Mouse (Mus musculus) neural tube, embryonic 14.5 days (tissue): ENCODE measurements around the gene Ralgps1. TPM values are rescaled to one million over a fixed set of nuclear protein-coding genes. Genes with fewer than 3 reads are reported as not detected.

Experiments
- ATAC-seq: fragments of 200-750 bp; cut with Nextera tagmentation; 2 replicates; pipeline ENCODE4 v1.8.0; 2017; ENCODE audit warnings: low read depth, mild to moderate bottlenecking, moderate TSS enrichment, moderate library complexity
- H3K27ac ChIP-seq: fragments of 300-500 bp; sonication (generic); 2 replicates; pipeline ENCODE4 v1.5.1; 2014; ENCODE audit warnings: low read depth, mild to moderate bottlenecking, control low read depth, low read length, moderate library complexity, mixed read lengths
- H3K27me3 ChIP-seq: fragments of 300-500 bp; sonication (generic); 2 replicates; pipeline ENCODE4 v1.6.1; 2014; ENCODE audit warnings: low read length; ENCODE audit not compliant: control insufficient read depth, insufficient read depth
- H3K36me3 ChIP-seq: fragments of 300-500 bp; sonication (generic); 2 replicates; pipeline ENCODE4 v1.6.1; 2014; ENCODE audit warnings: low read length, mixed read lengths; ENCODE audit not compliant: control insufficient read depth, insufficient read depth
- H3K4me1 ChIP-seq: fragments of 300-500 bp; sonication (generic); 2 replicates; pipeline ENCODE4 v1.6.1; 2014; ENCODE audit warnings: low read length; ENCODE audit not compliant: control insufficient read depth, insufficient read depth
- H3K4me2 ChIP-seq: fragments of 300-500 bp; sonication (generic); 2 replicates; pipeline ENCODE4 v1.6.1; 2014; ENCODE audit warnings: mild to moderate bottlenecking, low read depth, low read length, control low read depth
- H3K4me3 ChIP-seq: fragments of 300-500 bp; sonication (generic); 2 replicates; pipeline ENCODE4 v1.5.1; 2014; ENCODE audit warnings: low read depth, low read length, control low read depth, mixed read lengths
- H3K9ac ChIP-seq: fragments of 300-500 bp; sonication (generic); replicated peaks from 2 replicates; pipeline ENCODE4 v1.6.1; 2014; ENCODE audit warnings: low read depth, mild to moderate bottlenecking, control low read depth, low read length, mixed read lengths
- H3K9me3 ChIP-seq: fragments of 300-500 bp; sonication (generic); 2 replicates; pipeline ENCODE4 v1.6.1; 2016; ENCODE audit warnings: low read length; ENCODE audit not compliant: control insufficient read depth
- WGBS: fragments of 180-500 bp; shearing (Covaris S2); extraction: QIAGEN DNeasy Blood & Tissue Kit; methylation state at CpG from one replicate; pipeline ENCODE4 v1.1.7; 2014; 5-methylcytosine and 5-hydroxymethylcytosine counted together
- polyA plus RNA-seq: library from polyadenylated mRNA; unstranded; fragments of >200 nt; fragmentation: Nextera tagmentation; extraction: Ambion mirVana; gene quantifications from 2 replicates; pipeline ENCODE4 v1.2.1, GENCODE M21; 2014

The Ralgps1 gene
- polyA plus RNA-seq, 1 experiment from 2014 or later = 67.3 TPM

GRCm38 (mm10) chr2:33270569-33270968 is 100.7 kb downstream of the Ralgps1 start:
- H3K36me3 ChIP-seq = no peaks in the 10 kb centered on the region
- ATAC-seq = no peak
- 88% methylated on average over 2 of the region's 2 CpGs for WGBS

DNA sequence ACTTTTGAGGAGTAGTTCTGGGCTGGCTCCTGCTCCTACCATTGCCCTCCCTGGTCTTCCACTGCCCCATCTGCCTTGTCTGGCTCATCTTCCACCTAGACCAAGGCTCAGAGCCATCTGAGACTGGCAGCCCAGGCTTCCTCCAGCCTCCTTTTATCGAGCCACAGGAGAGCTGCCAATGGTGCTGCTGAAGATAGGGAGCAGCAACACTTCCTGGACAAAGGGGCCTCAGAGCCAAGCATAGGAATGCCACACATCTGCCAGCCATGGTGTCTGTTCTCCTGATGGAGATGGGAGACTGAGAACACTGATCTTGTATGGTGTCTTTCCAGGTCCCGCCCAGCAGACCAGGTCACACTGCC is 102.2 kb downstream of the Ralgps1 start:
- H3K9ac ChIP-seq = no peak overlapping the region
- 95% methylated on average over 2 of the region's 2 CpGs for WGBS
- no peak overlapping the region for H3K4me2 ChIP-seq
- H3K9me3 ChIP-seq = no peaks in the 10 kb centered on the region
- H3K27me3 ChIP-seq = no peaks in the 10 kb centered on the region
- no peak overlapping the region for H3K27ac ChIP-seq
- H3K4me3 ChIP-seq = no peak overlapping the region
- no peaks in the 10 kb centered on the region for H3K36me3 ChIP-seq
- no peak for ATAC-seq
- peaks cover 2% of the 10 kb centered on the region; the same call in 1 of the 2 replicates for H3K4me1 ChIP-seq

More at GRCm38 (mm10) chr2:33270569-33270968, 100.7 kb downstream of the Ralgps1 start:
- no peak overlapping the region for H3K4me2 ChIP-seq
- no peaks in the 10 kb centered on the region for H3K9me3 ChIP-seq
- no peak overlapping the region for H3K9ac ChIP-seq
- no peaks in the 10 kb centered on the region for H3K27me3 ChIP-seq
- H3K27ac ChIP-seq = no peak overlapping the region
- H3K4me3 ChIP-seq = no peak overlapping the region
- peaks cover 2% of the 10 kb centered on the region; the same call in 1 of the 2 replicates for H3K4me1 ChIP-seq

GRCm38 (mm10) chr2:33268384-33269131 is 102.7 kb downstream of the Ralgps1 start:
- Histone ChIP-seq H3K27ac (no peak overlapping the region), H3K4me2 (no peak overlapping the region), H3K4me1 (peaks cover 2% of the 10 kb centered on the region; the same call in 1 of the 2 replicates), H3K27me3 (no peaks in the 10 kb centered on the region), H3K9ac (no peak overlapping the region), H3K36me3 (no peaks in the 10 kb centered on the region), H3K4me3 (no peak overlapping the region), H3K9me3 (no peaks in the 10 kb centered on the region)
- no peak for ATAC-seq
- 87% methylated on average over 6 of the region's 6 CpGs for WGBS

DNA sequence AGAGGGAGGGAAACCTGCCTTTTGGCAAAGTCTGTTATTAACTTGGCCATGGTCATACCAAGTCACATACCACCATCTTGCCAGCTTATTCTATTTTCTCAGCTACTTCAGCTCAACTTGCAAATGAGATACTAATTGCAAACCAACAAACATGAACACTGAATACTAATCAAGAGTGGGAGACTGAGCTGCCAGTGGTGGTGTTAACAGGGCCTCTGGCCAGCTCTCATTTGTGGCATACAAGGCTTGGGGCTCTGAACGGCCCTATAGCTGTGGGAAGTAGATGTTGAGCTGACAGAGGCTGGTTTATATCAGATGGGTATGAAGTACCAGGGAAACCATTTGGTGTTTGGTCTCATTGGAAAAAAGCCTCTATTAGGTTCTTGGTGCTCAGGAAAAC is 104.2 kb downstream of the Ralgps1 start:
- no peak for ATAC-seq
- Histone ChIP-seq H3K9ac (no peak overlapping the region), H3K27ac (no peak overlapping the region), H3K36me3 (no peaks in the 10 kb centered on the region), H3K9me3 (no peaks in the 10 kb centered on the region), H3K4me2 (no peak overlapping the region), H3K4me1 (peaks cover 2% of the 10 kb centered on the region; the same call in 1 of the 2 replicates), H3K27me3 (no peaks in the 10 kb centered on the region), H3K4me3 (no peak overlapping the region)
- WGBS = 60% methylated on average over 1 of the region's 1 CpGs

DNA sequence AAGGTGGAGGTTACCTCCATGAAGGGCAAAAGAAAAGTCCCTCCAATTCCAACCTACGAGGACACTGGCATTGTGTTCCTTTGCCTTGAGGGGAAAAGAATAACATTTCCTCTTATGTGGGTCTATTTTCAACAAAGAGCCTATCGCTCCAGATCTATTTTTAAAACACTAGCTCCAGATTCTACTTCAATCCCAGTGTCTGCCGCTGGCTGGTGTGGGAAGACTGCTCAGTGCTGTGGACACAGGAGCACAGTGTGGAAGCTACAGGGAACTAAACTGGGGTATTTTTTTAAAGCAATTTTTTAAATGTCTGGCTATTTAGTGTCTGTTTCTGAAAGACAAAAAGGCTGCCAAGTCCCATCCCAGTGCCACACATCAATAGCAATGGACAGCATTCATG is 105.5 kb downstream of the Ralgps1 start:
- Histone ChIP-seq H3K4me2 (no peak overlapping the region), H3K4me3 (no peak overlapping the region), H3K27me3 (no peaks in the 10 kb centered on the region), H3K9ac (no peak overlapping the region), H3K36me3 (no peaks in the 10 kb centered on the region), H3K27ac (no peak overlapping the region), H3K4me1 (peaks cover 2% of the 10 kb centered on the region; the same call in 1 of the 2 replicates), H3K9me3 (no peaks in the 10 kb centered on the region)
- ATAC-seq = no peak
- 83% methylated on average over 3 of the region's 3 CpGs for WGBS

DNA sequence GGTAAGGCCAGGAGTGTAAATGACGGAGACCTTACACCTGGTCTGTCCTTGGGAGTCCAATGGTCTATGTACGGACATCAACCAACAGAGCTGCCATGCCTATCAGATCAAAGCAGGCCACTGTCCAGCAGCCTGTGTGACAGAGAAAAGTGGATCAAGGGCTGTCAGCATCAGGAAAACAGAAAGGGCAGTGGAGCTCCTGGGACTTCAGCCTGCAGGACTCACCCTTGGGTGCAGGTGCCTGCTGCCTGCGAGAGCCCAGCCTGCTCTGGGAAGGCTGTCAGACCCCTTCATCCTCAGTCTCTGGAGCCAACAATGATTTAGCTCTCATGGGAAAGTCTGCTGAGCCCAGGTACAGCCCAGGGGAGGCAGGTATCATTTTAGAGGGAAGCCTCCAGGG is 109.8 kb downstream of the Ralgps1 start:
- no peaks in the 10 kb centered on the region for H3K36me3 ChIP-seq
- H3K27me3 ChIP-seq = no peaks in the 10 kb centered on the region
- H3K9ac ChIP-seq = no peak overlapping the region
- no peak overlapping the region for H3K4me2 ChIP-seq
- H3K9me3 ChIP-seq = no peaks in the 10 kb centered on the region
- H3K4me1 ChIP-seq = no peaks in the 10 kb centered on the region
- H3K4me3 ChIP-seq = no peak overlapping the region
- WGBS = 92% methylated on average over 3 of the region's 3 CpGs
- no peak overlapping the region for H3K27ac ChIP-seq
- ATAC-seq = no peak

DNA sequence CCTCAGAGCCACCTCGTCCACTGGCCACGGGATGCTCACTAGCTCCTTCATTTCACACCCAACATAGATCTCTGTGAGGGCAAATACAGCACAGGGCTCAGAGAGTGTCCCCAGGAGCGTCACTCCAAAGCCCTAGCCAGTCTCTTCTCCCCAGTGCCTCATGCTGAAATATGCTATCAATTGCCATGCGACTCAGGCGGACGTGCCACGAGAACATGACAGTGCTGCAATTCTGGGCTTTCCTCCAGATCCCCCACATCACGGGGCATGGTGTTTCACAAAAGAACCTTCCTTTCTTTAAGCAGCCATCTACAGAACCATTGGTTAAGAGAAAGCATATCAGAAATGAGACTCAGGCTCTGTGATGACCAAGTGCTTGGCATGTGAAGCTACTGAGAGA is 110.5 kb downstream of the Ralgps1 start:
- no peak overlapping the region for H3K4me3 ChIP-seq
- no peak for ATAC-seq
- H3K9me3 ChIP-seq = no peaks in the 10 kb centered on the region
- WGBS = 77% methylated on average over 8 of the region's 8 CpGs
- no peak overlapping the region for H3K27ac ChIP-seq
- H3K4me1 ChIP-seq = no peaks in the 10 kb centered on the region
- H3K9ac ChIP-seq = no peak overlapping the region
- H3K36me3 ChIP-seq = no peaks in the 10 kb centered on the region
- no peak overlapping the region for H3K4me2 ChIP-seq
- H3K27me3 ChIP-seq = no peaks in the 10 kb centered on the region

GRCm38 (mm10) chr2:33256769-33257537 is 114.3 kb downstream of the Ralgps1 start:
- Histone ChIP-seq H3K9ac (no peak overlapping the region), H3K4me1 (0 out of 2 replicates have a peak, but pooled peaks cover 5% of the 10 kb centered on the region), H3K36me3 (no peaks in the 10 kb centered on the region), H3K9me3 (no peaks in the 10 kb centered on the region), H3K27ac (no peak overlapping the region), H3K27me3 (no peaks in the 10 kb centered on the region), H3K4me3 (no peak overlapping the region), H3K4me2 (no peak overlapping the region)
- WGBS = 96% methylated on average over 3 of the region's 3 CpGs
- no peak for ATAC-seq

GRCm38 (mm10) chr2:33254318-33254985 is 116.8 kb downstream of the Ralgps1 start:
- H3K4me3 ChIP-seq = no peak overlapping the region

More at GRCm38 (mm10) chr2:33254318-33254985, 116.8 kb downstream of the Ralgps1 start:
- H3K27ac ChIP-seq = no peak overlapping the region
- no peaks in the 10 kb centered on the region for H3K27me3 ChIP-seq
- H3K4me1 ChIP-seq = 0 out of 2 replicates have a peak, but pooled peaks cover 5% of the 10 kb centered on the region
- 85% methylated on average over 9 of the region's 9 CpGs for WGBS
- ATAC-seq = no peak
- no peaks in the 10 kb centered on the region for H3K36me3 ChIP-seq
- H3K4me2 ChIP-seq = no peak overlapping the region
- no peak overlapping the region for H3K9ac ChIP-seq
- H3K9me3 ChIP-seq = no peaks in the 10 kb centered on the region
